Mouse (Mus musculus): Measurements from ENCODE around the gene Entpd7. TPM values are rescaled to one million over a fixed set of nuclear protein-coding genes. Genes with fewer than 3 reads are reported as not detected.

Gene Entpd7
- polyA plus RNA-seq, 1 experiment, result 4.4 TPM

DNA sequence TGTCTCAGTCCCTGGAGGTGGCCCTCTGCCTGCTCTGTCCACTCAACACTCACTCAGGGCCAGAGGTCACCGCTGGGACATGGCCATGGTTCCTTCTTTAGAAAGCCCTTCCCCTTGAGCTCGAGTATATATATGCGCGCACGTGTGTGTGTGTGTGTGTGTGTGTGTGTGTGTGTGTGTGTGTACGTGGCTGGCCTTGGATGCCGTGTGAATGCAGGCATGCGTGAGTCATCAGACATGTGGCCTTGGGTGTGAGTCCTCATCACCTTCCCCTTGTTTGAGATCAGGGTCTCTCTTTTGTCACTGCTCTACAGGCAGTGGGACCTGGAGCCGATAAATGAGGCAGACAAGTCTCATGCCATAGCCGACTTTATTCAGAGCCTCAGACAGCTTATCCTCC, 34.0 kb downstream of the Entpd7 start:
- TF ChIP-seq CTCF (IDR thresholded peaks at IDR 0.05; ENCODE audit: control insufficient read depth, insufficient read depth, low read length), result no peak
- TF ChIP-seq POLR2A (IDR thresholded peaks at IDR 0.05; ENCODE audit: borderline replicate concordance, control insufficient read depth, low read depth, low read length), result no peak
- Histone ChIP-seq H3K27ac (ENCODE audit: control insufficient read depth, insufficient read depth, low read depth, low read length, poor library complexity) (no peak overlapping the region), H3K4me3 (replicated peaks; ENCODE audit: control insufficient read depth, low read depth, low read length) (no peak overlapping the region), H3K4me1 (ENCODE audit: control insufficient read depth, insufficient read depth, low read length) (peaks cover 2% of the 10 kb centered on the region; the same call in 1 of the 2 replicates)
- 85% methylated on average over 10 of the region's 10 CpGs for WGBS

DNA sequence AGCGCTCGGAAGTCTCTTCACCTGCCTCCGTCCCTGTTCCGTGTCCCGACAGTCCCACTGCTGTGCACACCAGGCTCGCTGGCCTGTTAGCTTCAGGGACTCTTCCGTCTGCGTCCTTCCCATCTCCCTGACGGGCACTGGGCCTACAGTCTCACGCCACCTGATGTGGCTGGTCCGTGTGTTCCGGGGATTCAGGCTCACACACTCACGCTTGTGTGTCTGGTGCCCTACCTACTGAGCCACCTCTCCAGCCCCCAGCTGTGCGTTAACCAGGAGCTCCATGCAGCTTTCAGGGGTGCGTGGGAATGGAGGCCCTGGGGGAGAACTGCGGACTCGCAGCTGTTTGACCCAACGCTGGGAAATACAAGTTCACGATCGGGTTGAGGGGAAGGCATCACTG, 34.7 kb downstream of the Entpd7 start:
- H3K4me1 ChIP-seq (ENCODE audit: control insufficient read depth, insufficient read depth, low read length), result peaks cover 2% of the 10 kb centered on the region; the same call in 1 of the 2 replicates
- WGBS, result 91% methylated on average over 20 of the region's 20 CpGs
- no peak overlapping the region for H3K27ac ChIP-seq (ENCODE audit: control insufficient read depth, insufficient read depth, low read depth, low read length, poor library complexity)
- H3K4me3 ChIP-seq (replicated peaks; ENCODE audit: control insufficient read depth, low read depth, low read length), result no peak overlapping the region
- TF ChIP-seq POLR2A (IDR thresholded peaks at IDR 0.05; ENCODE audit: borderline replicate concordance, control insufficient read depth, low read depth, low read length) (no peak), CTCF (IDR thresholded peaks at IDR 0.05; ENCODE audit: control insufficient read depth, insufficient read depth, low read length) (no peak)

DNA sequence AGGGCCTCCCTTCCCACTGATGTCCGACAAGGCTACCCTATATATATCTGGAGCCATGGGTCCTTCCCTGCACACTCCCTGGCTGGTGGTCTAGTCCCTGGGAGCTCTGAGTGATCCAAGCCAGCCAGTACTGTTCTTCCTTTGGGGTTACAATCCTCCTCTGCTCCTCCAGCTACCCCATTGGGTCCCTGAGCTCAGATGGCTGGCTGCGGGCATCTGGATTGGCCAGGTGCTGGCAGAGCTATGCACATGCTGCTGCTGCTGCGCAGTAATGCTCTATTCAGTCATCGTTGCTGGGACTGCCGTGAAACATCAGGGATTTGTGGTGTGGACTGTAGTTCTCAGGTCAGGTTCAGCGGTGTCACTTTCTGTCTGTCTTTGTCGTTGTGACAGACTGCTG, 35.3 kb downstream of the Entpd7 start:
- H3K4me3 ChIP-seq (replicated peaks; ENCODE audit: control insufficient read depth, low read depth, low read length), result no peak overlapping the region
- peaks cover 2% of the 10 kb centered on the region; the same call in 1 of the 2 replicates for H3K4me1 ChIP-seq (ENCODE audit: control insufficient read depth, insufficient read depth, low read length)
- H3K27ac ChIP-seq (ENCODE audit: control insufficient read depth, insufficient read depth, low read depth, low read length, poor library complexity), result no peak overlapping the region
- TF ChIP-seq CTCF (IDR thresholded peaks at IDR 0.05; ENCODE audit: control insufficient read depth, insufficient read depth, low read length), result no peak
- WGBS, result 92% methylated on average over 7 of the region's 7 CpGs

DNA sequence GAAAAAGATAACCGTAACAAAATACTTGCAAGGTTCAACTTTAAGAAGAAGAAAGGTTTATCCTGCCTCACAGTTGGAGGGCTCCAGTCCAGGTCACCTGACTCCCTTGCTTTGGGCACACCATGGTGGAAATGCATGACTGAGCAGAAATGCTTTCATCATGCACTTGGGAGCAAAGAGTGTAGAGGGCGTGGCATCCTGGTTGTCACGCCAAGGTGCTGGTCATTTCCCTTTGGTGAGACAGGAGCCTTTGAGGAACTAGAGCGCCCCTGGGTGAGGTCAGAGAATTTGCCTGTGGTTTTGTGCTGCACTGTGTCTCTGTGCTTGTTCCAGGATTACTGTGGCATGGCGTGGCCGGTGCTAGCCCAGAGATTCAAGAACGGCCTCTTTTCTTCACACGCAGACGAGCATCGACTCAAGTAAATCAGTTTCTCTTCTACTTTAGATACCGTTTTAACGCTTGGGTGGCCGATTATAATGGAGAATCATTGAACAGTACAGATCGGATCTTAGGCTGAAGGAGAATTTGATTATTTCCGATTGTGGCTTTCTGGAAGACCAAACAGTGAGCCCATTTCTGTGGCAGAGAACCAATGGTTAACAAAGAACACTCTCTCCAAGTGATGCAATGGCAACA, 37.2 kb downstream of the Entpd7 start:
- Histone ChIP-seq H3K4me1 (ENCODE audit: control insufficient read depth, insufficient read depth, low read length) (peaks cover 2% of the 10 kb centered on the region; the same call in 1 of the 2 replicates), H3K27ac (ENCODE audit: control insufficient read depth, insufficient read depth, low read depth, low read length, poor library complexity) (no peak overlapping the region), H3K4me3 (replicated peaks; ENCODE audit: control insufficient read depth, low read depth, low read length) (no peak overlapping the region)
- WGBS, result 65% methylated on average over 15 of the region's 15 CpGs
- TF ChIP-seq POLR2A (IDR thresholded peaks at IDR 0.05; ENCODE audit: borderline replicate concordance, control insufficient read depth, low read depth, low read length) (no peak), CTCF (IDR thresholded peaks at IDR 0.05; ENCODE audit: control insufficient read depth, insufficient read depth, low read length) (no peak)

DNA sequence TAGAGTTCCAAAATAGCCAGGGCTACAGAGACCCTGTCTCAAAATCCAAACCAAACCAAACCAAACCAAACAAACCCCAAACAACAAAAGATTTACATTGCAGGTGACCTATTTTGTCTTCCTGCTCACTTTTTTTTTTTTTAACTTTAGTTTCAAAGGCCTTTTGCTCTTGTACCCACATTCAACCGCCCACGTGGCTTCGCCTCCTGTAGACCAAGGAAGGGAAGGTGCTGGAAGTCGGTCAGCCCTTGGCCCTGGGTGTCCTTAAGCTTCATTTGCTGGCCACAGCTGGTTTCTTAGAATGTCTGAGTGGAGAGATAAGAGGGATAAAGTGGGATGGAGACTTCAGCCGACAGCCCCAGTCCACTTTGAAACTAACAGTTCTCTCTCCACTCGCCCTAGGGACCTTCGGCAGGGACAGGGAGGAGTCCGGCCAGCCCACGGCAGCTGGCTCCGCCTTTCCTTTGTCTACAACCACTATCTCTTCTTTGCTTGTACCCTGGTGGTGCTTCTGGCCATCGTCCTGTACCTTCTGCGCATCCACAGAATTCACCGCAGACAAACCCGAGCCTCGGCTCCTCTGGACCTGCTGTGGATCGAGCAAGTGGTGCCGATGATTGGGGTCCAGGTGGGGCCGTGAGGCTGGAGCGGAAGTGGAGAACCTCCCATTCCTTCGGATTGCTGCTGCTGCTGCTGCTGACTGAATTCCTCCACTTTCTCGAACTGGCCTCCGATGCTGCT, 40.0 kb downstream of the Entpd7 start:
- WGBS, result 90% methylated on average over 22 of the region's 22 CpGs
- Histone ChIP-seq H3K4me1 (ENCODE audit: control insufficient read depth, insufficient read depth, low read length) (peaks cover 2% of the 10 kb centered on the region; the same call in 1 of the 2 replicates), H3K27ac (ENCODE audit: control insufficient read depth, insufficient read depth, low read depth, low read length, poor library complexity) (no peak overlapping the region), H3K4me3 (replicated peaks; ENCODE audit: control insufficient read depth, low read depth, low read length) (no peak overlapping the region)
- TF ChIP-seq CTCF (IDR thresholded peaks at IDR 0.05; ENCODE audit: control insufficient read depth, insufficient read depth, low read length) (no peak), POLR2A (IDR thresholded peaks at IDR 0.05; ENCODE audit: borderline replicate concordance, control insufficient read depth, low read depth, low read length) (no peak)

- 73% methylated on average over 8 of the region's 8 CpGs for WGBS
Measured at GRCm38 (mm10) chr19:43730037-43730428, 40.6 kb downstream of the Entpd7 start.

DNA sequence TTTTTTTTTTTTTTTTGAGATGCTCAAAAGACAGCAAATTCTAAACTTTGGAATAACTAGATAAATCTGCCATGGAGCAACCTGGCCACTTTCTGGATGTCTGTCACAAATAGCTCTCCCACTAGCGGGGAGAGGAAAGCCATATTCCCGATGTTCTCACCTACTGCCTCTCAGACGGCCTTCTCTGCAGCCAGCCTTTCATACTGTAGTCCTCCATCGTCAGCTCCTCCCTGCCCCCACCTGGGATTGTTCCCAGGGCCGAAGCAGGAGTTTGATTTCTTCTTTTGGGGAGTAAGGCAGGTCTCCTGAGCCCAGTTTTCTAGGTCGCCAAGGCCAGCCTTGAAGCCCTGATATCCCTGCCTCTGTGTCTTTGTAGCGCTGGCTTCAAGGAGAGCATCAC, 41.7 kb downstream of the Entpd7 start:
- WGBS, result 84% methylated on average over 7 of the region's 7 CpGs

More at GRCm38 (mm10) chr19:43730037-43730428, 40.6 kb downstream of the Entpd7 start:
- no peak overlapping the region for H3K27ac ChIP-seq (ENCODE audit: control insufficient read depth, insufficient read depth, low read depth, low read length, poor library complexity)
- H3K4me3 ChIP-seq (replicated peaks; ENCODE audit: control insufficient read depth, low read depth, low read length), result no peak overlapping the region
- H3K4me1 ChIP-seq (ENCODE audit: control insufficient read depth, insufficient read depth, low read length), result peaks cover 2% of the 10 kb centered on the region; the same call in 1 of the 2 replicates
- TF ChIP-seq POLR2A (IDR thresholded peaks at IDR 0.05; ENCODE audit: borderline replicate concordance, control insufficient read depth, low read depth, low read length), result no peak
- TF ChIP-seq CTCF (IDR thresholded peaks at IDR 0.05; ENCODE audit: control insufficient read depth, insufficient read depth, low read length), result no peak

DNA sequence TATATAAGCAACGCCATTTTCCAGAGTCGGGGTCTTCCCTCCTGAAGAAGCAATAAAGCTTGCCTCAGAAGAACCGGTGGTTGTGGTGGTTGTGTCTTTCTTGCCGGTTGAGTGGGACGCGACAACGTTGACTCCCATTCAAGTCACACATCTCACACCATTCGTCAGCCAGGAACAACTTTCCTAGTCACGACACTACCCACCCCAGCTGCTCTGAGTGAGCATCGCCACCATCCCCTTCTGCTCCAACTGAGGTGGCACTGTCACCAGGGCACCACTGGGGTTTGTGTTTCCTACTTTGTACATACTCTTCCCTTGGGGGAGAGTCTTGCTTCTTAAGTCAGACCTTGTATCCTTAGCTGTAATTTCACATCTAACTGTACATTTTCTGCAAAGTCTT, 48.9 kb downstream of the Entpd7 start:
- H3K27ac ChIP-seq (ENCODE audit: control insufficient read depth, insufficient read depth, low read depth, low read length, poor library complexity), result no peak overlapping the region
- TF ChIP-seq CTCF (IDR thresholded peaks at IDR 0.05; ENCODE audit: control insufficient read depth, insufficient read depth, low read length), result no peak
- no peak for TF ChIP-seq POLR2A (IDR thresholded peaks at IDR 0.05; ENCODE audit: borderline replicate concordance, control insufficient read depth, low read depth, low read length)
- WGBS, result 94% methylated on average over 10 of the region's 10 CpGs
- H3K4me3 ChIP-seq (replicated peaks; ENCODE audit: control insufficient read depth, low read depth, low read length), result no peak overlapping the region
- H3K4me1 ChIP-seq (ENCODE audit: control insufficient read depth, insufficient read depth, low read length), result no peaks in the 10 kb centered on the region

More for the DNA sequence above, 41.7 kb downstream of the Entpd7 start:
- Histone ChIP-seq H3K4me1 (ENCODE audit: control insufficient read depth, insufficient read depth, low read length) (peaks cover 2% of the 10 kb centered on the region; the same call in 1 of the 2 replicates), H3K27ac (ENCODE audit: control insufficient read depth, insufficient read depth, low read depth, low read length, poor library complexity) (no peak overlapping the region), H3K4me3 (replicated peaks; ENCODE audit: control insufficient read depth, low read depth, low read length) (no peak overlapping the region)
- TF ChIP-seq CTCF (IDR thresholded peaks at IDR 0.05; ENCODE audit: control insufficient read depth, insufficient read depth, low read length), result no peak
- TF ChIP-seq POLR2A (IDR thresholded peaks at IDR 0.05; ENCODE audit: borderline replicate concordance, control insufficient read depth, low read depth, low read length), result no peak
